Mouse (Mus musculus) heart, postnatal 25 days (tissue): Measurements from ENCODE around the gene Tgfb2. TPM values are rescaled to one million over a fixed set of nuclear protein-coding genes. Genes with fewer than 3 reads are reported as not detected.

ENCODE experiments used
- DNase-seq: peaks from one replicate; pipeline ENCODE4 v3.0.0; 2022; ENCODE audit warnings: low spot score
- intact Hi-C: fragments of 180-260 bp; cut with DNase I; formaldehyde crosslinking; loops from one replicate; pipeline ENCODE4 v1.15.1; 2025
- total RNA-seq, 2 experiments: library from RNA; stranded (reverse); gene quantifications; 2 replicates each; pipeline ENCODE4 v1.2.3; 2021

Gene Tgfb2
- total RNA-seq, result 1 to 10 TPM; 5.3 to 6.5 TPM

DNA sequence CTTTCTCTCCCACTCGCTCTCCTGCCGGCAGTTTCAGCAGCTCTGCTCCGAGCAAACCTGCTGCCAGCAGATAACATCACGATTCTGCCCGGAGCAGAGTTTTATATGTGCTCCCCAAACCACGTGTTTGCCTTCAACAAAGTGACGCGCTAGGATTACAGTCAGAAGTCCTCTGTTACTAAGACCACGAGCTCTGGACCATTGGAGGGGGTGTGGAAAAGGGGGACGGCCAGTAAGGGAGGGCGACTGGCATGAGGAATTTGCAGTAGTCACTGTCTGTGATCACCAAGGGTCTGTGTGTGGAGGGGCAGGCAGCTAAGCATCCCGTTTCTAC is at the start of gene Tgfb2:
Tgfb2 (minus strand) TSS at position 75 of the 334 bp plus-strand sequence.
- no peak for DNase-seq
- intact Hi-C loops, result loop anchor here (10.0 kb wide), 1 partner anchor 591 kb away; the partner anchor contains the start of gene Lyplal1

DNA sequence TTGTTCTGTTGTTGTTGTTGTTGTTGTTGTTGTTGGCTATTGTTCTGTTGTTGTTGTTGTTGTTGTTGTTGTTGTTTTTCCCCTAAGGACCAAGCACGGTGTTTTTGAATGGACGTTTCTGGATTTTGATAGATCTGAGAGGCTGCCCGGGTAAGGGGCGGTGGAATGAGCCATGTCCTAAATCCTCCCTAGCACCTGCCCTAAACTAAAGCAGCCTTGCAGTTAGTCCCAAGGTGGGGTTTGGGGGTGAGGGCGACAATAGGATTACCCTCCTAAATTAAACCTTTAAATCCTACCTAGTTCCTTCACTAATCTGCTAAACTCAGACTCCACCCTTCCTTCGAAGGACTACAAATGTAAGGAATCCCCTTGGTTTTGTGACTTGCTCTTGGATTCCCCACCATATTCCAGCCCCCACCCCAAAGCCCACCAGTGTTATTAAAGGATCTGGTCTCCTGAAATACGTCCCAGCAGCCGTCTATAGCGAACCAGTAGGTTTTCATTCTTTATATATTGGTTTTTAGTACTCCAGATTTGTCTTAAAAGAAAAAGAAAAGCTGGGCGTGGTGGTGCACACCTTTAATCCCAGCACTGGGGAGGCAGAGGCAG is 44.0 kb upstream of the Tgfb2 start:
- intact Hi-C loops, result no loop called here
- DNase-seq, result no peak

DNA sequence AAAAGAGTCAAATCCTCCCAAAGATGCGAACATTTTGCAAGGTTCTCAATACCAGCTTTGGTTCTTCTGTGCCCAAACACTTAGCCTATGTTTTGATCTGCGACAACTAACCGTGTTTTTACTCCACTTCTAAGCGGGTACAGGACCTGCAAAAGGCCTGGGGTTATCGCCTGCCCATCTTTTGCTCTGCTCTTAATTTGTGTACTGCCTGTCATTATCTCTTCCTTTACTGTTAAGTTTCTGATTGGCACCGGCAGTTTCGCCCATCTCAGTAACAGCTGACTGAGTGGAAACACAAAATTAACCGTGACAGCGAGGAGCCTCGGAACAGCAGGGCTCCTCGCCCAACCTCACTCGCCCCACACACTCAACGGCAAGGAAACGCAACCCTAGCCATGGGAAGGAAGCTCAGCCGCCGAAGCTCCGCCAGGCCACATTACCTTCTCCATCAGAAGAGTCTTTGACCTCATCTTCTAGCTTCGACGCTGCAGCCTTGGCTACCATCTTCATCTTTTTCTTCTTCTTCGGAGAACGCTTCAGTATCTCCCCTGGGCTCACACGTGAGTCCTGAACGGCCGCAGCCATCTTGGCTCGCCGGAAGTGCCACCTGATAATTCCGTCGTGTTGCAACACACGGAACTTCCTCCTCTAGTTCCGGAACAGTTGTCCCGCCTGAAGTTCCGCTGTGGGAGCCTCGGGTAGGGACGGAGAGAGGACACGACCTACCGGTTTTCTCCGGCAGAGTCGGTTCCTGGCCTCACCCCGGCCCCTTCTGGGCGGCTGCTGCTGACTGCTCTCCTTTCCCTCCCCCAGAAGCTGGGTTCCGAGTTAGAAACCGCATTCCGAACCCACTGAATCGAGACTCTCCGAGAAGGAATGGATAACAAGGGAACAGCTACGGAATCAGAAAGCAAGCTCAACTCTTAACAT is 43.2 kb upstream of the Tgfb2 start, which contains the start of gene Rrp15:
Rrp15 (minus strand) TSS at position 635 of the 930 bp plus-strand sequence.
- DNase-seq, result peak; percentile 66
- intact Hi-C loops, result no loop called here

DNA sequence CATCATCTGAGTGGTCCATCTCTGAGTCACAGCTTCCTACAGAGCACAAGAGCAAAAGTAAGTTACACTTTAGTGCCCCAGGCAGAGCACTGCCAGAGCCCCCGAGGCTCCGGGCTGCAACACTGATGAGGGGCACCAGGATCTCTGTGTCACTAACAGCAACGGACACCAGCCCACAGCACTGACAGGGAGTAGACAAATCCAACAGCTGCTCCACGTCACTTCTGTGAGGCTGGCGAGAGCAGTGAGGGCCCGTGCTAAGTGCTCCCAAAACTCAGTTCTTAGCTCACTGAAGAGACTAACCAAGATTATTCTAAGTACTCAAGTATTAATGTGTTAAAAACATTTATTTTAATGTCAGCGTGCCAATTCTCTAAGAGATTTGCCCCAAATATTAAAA is 34.0 kb upstream of the Tgfb2 start:
- intact Hi-C loops, result no loop called here
- no peak for DNase-seq

DNA sequence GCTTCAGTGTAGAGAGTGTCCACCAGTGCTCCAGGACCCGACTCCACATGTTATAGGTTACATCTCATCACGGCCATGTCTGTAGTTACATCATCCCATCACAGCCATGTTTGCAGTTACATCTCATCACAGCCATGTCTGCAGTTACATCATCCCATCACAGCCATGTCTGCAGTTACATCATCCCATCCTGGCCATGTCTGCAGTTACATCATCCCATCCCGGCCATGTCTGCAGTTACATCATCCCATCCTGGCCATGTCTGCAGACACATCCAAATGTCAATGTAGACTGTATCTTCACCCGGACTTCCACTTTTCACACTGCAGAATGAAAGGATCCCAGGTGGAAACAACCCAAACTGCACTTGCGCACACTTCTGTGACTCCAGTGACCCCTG is 29.7 kb upstream of the Tgfb2 start:
- DNase-seq, result no peak
- intact Hi-C loops, result no loop called here

DNA sequence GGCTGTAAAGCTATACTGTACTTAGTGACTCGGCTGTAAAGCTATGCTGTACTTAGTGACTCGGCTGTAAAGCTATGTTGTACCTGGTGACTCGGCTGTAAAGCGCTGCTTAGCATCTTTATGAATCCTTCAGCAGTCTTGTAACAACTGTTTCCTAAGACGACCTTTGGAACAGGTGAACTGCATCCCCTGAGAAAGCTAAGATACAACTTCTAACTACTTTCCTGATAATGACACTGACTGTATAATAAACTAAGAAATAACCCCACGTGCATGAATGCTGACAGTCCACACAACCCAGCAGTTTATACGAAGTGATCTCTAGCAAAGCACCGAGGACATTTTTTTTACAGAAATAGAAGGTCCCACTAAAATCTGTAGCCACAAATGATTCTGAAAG is 27.3 kb upstream of the Tgfb2 start:
- no peak for DNase-seq
- intact Hi-C loops, result no loop called here

DNA sequence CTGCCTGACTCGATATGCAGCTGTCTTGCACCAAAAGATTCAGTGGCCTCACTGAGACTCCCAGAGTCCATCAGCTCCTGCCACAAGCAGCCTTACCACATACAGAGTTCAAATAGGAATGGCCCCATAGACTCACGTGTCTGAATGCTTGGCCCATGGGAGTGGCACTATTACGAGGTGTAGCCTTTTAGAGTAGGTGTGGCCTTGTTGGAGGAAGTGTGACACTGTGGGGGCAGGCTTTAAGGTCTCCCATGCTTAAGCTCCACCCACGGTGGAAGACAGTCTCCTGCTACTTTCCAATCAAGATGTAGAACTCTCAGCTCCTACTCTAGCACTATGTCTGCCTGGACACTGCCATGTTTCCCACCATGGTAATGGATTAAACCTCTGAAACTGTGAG is 23.0 kb upstream of the Tgfb2 start:
- intact Hi-C loops, result loop anchor here (10.0 kb wide), 1 partner anchor 714 kb away; no protein-coding TSS in a partner anchor
- no peak for DNase-seq

DNA sequence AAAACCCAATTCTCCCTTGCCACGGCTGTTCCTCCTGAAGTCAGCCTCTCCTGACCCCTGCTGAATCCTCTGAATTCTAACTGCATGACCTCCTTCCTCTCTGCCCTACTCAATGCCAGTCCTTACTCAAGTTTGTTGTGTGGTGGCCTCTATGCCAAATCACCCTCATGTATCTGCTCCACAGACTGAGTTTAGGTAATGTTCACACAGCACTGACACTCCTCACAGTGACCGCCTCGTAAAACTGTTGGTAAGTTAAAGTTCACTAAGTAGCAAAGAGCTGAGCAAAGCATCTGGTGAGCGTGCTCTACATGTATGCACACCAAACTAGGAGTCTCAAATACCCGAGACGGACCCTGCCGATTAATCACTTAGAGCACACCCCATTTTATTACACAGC is 20.3 kb upstream of the Tgfb2 start:
- intact Hi-C loops, result loop anchor here (10.0 kb wide), 1 partner anchor 711 kb away; no protein-coding TSS in a partner anchor
- DNase-seq, result no peak

DNA sequence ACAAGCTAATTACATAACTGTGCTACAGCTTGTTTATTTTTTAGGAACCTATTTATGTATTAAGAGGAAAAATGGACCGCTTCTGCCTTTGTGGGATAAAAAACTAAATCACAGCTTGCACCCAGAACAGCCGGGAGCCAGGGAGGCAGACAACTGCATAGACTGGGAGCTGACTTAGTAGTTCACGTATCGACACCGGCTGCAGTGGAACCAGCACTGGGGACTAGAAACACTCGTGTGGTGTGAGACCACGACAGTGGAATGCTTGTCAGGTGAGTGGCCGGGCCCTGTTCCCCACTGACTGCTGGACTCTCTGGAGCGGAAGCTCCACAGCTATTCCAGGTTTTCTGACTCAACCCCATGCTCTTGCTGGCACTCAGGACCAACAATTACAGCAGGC is 16.5 kb upstream of the Tgfb2 start:
- intact Hi-C loops, result loop anchor here (1.0 to 10.0 kb wide), 4 partner anchors 707 to 1175 kb away; no protein-coding TSS in a partner anchor

DNA sequence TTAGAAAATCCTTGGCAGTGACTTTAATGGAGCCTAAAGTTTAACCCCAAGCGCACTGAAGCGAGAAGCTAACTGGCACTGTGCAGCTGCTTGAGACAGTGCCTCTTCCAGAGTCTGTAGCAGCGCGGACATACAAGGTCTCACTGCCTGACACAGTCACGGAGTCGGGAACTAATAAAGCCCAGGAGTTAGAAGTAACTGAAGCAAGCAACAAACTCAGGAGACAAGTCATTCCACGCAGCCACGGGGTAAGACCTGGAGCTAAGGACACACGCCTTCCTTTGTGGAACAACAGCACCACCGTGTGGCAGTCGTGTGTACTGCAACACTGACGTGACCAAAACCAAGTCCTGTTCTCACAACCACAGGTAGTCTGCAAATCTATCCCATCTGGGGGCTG is 16.1 kb upstream of the Tgfb2 start:
- peak; percentile 37 for DNase-seq
- intact Hi-C loops, result loop anchor here (1.0 to 10.0 kb wide), 4 partner anchors 707 to 1175 kb away; no protein-coding TSS in a partner anchor

More for the DNA sequence above, 16.5 kb upstream of the Tgfb2 start:
- no peak for DNase-seq

DNA sequence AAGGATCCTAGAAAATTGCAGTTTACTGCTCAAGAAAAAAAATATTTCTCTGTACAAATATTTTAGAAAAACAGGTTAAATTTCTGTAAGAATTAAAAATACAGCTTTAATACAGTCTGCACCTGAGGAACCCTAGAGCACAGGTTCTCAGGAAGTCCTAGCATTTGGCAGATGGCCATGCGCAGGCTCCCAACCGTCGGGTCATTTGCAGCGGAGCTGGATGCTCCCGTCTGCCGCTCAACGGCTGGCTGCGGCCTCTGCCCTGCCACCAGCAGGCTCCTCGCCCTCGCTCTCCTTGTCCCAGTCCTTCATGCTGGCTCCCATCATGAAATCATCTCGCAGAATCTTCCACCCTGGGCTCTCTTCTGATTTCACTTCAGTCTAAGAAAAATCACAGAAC is 15.4 kb upstream of the Tgfb2 start:
- DNase-seq, result no peak

DNA sequence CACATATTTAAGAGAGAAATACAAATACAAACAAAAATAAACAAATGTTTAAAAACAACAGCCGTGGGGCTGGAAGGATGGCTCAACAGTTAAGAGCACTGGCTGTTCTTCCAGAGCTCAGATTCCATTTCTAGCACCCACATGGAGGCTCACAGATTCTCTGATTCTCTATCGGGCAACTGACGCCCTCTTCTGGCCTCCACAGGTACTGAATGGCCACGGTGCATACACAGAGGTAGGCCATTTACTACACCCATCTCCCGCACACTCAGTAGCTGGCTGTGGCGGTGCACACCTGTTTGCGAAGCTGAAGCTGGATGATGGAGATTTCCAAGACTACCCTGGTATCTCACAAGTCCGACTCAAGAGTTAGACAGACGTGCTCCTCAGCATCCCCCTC is 13.9 kb upstream of the Tgfb2 start:
- no peak for DNase-seq
- intact Hi-C loops, result loop anchor here (10.0 kb wide), 1 partner anchor 705 kb away; no protein-coding TSS in a partner anchor

More for the DNA sequence above, 15.4 kb upstream of the Tgfb2 start:
- intact Hi-C loops, result loop anchor here (10.0 kb wide), 1 partner anchor 706 kb away; no protein-coding TSS in a partner anchor

DNA sequence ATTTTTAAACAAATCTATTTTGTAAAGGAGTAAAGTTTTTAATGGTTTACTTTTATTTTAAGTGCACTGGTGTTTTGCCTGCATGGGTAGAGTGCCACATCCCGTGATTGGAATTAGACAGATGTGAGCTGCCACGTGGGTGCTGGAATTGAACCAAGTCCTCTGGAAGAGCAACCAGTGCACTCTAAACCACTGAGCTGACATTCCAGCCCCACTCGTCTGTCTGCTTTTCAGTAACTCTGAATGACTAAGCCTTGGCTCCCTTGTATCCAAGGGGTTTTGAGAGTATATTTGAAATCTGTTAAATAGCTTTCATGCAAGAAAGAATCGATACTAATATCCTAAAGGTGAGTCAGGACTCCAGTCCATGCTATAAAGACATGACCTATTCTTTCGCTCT is 13.1 kb upstream of the Tgfb2 start:
- DNase-seq, result no peak

DNA sequence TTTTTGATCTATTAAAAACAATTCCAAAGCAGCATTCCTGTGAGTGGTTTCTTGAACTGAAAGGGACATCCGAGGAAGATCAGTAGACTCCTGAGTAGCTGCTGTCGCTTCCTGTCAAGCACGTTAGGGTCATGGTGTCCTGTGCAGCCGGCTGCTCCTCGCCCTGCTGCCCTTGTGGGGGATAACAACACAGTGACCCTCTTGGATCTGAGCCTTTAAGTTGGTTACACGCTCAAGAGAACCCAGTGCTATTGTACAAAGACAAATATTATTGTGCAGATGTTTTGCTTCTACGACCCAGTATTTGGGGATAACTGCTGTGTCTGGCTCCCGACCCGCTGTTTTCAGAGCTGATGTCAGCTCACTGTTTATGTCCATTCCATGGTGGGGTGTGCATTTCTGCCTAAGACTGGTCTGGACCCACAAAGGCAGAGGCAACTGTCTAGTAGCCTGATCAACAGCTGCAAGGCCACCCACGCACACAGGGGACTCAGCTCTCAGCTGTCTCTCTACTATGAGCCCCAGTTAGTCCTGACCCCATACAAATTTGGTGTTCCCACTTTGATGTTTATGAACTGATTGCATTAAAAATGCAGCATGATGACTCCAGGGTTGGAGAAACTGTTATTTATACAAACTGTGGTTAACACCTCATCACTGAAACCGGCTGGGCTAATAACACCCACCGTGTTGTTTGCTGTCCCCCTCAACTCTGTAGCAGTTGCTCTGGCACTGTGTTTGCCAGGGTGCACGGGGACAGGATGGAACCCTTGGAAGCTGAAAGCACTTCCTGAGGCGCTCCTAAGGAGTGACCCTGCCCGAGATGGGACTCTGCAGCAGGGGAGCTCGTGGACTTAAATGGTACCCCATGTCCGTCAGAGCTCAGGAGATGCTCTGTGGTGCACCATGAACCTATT is 9.4 kb upstream of the Tgfb2 start:
- DNase-seq, result no peak
- intact Hi-C loops, result loop anchor here (5.0 kb wide), 1 partner anchor 323 kb away; no protein-coding TSS in a partner anchor

More for the DNA sequence above, 13.1 kb upstream of the Tgfb2 start:
- intact Hi-C loops, result no loop called here

DNA sequence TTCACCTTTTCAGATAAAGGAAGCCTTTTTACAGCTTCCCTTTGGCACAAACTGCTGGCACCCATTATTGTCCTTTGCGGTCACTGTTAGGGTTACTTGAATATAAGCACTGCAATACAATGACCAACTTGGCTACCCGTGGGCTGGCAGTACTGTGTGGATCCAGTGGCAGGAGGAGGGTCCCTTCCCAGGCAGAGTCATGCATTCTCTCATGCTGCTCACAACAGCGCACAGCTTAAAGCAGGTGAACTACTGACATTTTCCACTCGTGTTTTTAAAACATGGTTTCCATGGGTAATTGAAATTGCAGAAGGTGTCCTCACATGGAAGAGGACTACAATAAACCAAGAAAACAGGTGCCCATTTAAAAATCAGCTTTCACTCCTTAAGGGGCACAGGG is 8.4 kb upstream of the Tgfb2 start:
- intact Hi-C loops, result loop anchor here (5.0 kb wide), 1 partner anchor 322 kb away; no protein-coding TSS in a partner anchor
- DNase-seq, result no peak

DNA sequence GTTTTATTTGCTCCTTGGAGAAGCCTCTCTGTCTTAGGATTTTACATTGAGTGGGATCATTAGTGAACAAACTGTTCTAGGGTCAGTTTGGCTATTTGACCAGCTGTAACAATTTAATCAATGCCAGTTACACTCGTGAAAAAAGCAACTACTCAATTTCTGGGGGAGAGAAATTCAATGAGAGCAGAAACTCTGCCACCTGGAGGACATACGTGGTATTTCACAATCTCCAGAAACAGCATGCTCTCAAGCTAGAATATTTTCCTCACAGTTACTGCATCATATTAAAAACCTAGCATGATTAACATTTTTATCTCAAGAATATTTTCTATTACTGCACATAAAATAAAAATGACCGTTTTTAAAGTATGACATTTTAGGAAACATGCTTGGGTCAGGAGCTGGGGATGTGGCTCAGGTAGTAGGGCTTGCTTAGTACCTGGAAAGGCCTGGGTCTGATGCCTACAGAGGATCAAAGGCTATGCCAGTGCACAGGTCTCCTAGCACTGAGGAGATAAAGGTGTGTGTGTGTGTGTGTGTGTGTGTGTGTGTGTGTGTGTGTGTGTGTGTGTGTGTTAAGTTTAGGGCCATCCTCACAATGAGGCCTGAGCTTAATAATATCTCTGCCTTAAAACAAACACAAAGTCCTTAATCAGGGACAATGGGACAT is 7.1 kb upstream of the Tgfb2 start:
- DNase-seq, result no peak
- intact Hi-C loops, result loop anchor here (2.0 to 5.0 kb wide), 3 partner anchors 321 to 530 kb away; no protein-coding TSS in a partner anchor

DNA sequence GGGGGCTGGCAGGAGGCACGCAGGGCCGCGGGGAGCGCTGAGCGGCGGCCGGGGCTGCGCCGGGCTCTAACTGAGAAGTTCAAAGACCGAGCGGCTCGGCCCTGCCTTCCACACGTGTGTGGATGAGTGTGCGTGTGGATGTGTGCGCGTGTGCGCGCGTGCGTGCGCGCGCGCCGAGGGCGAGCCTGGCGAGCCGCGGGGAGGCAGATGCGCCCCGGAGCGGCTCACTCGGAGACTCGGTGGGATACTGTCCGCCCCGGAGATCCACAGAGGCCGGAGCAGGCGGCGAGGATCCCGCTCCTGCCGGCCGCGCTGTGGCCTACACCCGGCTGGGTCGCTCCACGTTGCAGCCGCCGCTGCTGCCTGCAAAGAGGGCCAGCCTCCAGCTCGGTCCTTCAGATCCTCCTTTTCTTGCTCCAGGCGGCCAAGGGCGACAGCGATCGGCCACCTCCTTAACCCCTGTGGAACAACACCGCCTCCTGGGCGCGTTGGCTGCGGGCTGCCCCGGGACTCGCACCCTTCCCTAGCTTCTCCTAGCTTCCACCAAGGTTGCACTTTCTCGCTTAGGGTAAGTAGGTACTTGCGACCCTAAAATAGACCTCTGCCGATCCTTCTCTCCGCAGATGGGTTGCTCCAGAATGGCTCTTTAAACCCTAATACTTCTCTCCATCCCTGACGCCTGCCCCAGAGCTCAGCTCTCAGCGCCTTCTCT is 430 bp downstream of the Tgfb2 start:
- intact Hi-C loops, result loop anchor here (10.0 kb wide), 1 partner anchor 591 kb away; the partner anchor contains the start of gene Lyplal1
- peak; percentile 57 for DNase-seq
